Mouse (Mus musculus): ENCODE data around the gene Anxa2.

- no peak for TF ChIP-seq ZC3H11A (IDR thresholded peaks at IDR 0.05; ENCODE audit: low read depth, low read length)
- TF ChIP-seq CTCF (conservative IDR thresholded peaks at IDR 0.05 in 1 of 2, IDR thresholded peaks at IDR 0.05 in 1 of 2; ENCODE audit: low read depth in 2 of 2, low read length in 2 of 2): no peak
- TF ChIP-seq EP300 (IDR thresholded peaks at IDR 0.05; ENCODE audit: low read length): no peak
- TF ChIP-seq NELFE (IDR thresholded peaks at IDR 0.05; ENCODE audit: low read depth, low read length): no peak
- TF ChIP-seq GABPA (IDR thresholded peaks at IDR 0.05; ENCODE audit: insufficient replicate concordance, low read depth, low read length): no peak
- no peak for TF ChIP-seq MEF2A (IDR thresholded peaks at IDR 0.05; ENCODE audit: borderline replicate concordance, low read depth, low read length)
- TF ChIP-seq MAFK (IDR thresholded peaks at IDR 0.05; ENCODE audit: insufficient replicate concordance, low read length): no peak
- TF ChIP-seq ZNF384 (IDR thresholded peaks at IDR 0.05; ENCODE audit: low read depth, low read length): no peak
- no peak for TF ChIP-seq USF2 (conservative IDR thresholded peaks at IDR 0.05; ENCODE audit: low read depth, low read length)
- TF ChIP-seq SMC3 (IDR thresholded peaks at IDR 0.05; ENCODE audit: low read depth, low read length): no peak
- TF ChIP-seq POLR2A (IDR thresholded peaks at IDR 0.05; ENCODE audit: low read depth, low read length): no peak
- no peak for TF ChIP-seq POLR2AphosphoS2 (IDR thresholded peaks at IDR 0.05; ENCODE audit: low read depth, low read length)
These were observed 13.5 kb upstream of the Anxa2 start for GRCm38 (mm10) chr9:69439805-69440357.

All from CH12.LX (cell line).